Mouse (Mus musculus) frontal cortex, postnatal 25 days (tissue): ENCODE results near the gene Mipep.

Source experiments
- DNase-seq, 2 experiments: peaks; one replicate each; pipeline ENCODE4 v3.0.0; 2022; ENCODE audit warnings: low spot score in 2 of 2

The Mipep gene

DNA sequence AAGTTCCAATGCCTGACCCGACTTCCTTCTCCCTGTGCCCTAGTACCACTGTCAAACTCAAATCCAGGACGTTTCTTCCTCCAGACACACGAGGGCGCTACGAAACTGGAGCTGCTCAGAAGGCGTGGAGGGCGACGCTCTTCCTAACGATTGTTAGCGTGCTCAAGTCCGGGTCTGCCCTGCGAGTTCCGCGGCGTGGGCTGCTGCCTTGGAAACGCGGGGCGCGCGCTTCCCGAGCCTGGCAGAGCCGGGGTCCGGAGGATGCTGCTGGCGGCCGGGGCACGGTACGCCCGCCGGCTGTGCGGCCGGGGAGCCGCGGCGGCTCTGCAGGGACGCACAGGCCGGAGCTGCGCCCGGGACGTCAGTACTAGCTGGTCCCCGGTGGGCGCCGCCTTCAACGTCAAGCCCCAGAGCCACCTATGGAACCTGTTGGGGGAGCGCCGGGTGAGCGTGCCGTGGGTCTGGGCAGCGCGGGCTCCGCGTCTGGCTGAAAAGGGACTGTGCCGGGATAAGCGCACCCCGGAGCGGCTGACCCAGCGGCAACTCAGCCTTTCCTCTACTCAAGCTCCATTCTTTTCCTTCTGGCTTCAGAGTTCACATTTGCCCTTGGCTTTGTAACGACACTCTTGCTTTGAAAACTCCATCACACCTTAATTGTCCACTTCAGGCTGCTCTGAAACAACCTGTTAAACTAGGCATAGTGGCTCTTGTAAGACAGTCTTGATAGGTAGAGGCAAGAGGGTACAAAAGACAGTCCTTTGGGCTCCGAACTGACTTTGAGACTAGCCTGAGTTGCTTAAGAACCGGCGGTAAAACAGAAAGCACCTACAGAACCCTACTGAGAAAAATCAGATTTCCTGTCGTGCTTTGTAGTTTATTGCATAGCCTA lies at the start of gene Mipep:
Mipep (plus strand) TSS at position 147 of the 889 bp plus-strand sequence.
- DNase-seq = peak; percentile 71 to 84

GRCm38 (mm10) chr14:60735206-60735605 lies 49.2 kb upstream of the Mipep start:
- DNase-seq = no peak

DNA sequence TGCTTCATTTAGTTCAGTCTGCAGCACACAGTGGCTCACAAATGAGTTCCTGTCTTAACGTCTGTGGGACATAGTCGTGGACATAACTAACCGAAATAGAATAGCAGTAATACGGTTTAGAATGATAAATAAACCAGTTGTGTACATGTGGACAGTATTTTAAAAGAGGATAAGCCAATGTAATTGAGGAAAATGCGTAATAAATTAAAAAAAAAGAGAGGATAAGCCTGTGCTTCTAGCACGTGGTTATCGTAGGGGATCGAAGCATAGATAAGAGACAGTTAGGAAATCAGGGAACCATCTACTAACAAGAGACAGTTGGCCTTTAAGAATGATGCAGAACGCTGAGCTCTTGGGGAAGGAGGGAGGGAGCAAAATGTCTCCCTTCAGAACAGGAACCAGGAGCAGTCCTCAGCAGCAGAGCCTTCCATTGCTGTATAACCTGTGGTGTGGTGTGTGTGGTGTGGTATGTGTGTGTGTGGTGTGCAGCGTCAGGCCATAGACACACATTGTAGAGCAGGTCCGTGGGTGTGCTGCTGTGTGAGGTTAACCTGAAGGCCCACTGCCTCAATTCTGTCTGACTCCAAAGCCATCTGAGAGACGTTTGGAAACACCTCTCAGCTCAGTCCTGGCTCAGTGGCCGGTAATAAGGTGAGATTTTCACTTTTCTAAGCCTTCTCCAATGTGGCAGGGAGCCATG lies 48.4 kb upstream of the Mipep start:
- no peak for DNase-seq

GRCm38 (mm10) chr14:60736591-60737192 lies 47.7 kb upstream of the Mipep start:
- no peak for DNase-seq

DNA sequence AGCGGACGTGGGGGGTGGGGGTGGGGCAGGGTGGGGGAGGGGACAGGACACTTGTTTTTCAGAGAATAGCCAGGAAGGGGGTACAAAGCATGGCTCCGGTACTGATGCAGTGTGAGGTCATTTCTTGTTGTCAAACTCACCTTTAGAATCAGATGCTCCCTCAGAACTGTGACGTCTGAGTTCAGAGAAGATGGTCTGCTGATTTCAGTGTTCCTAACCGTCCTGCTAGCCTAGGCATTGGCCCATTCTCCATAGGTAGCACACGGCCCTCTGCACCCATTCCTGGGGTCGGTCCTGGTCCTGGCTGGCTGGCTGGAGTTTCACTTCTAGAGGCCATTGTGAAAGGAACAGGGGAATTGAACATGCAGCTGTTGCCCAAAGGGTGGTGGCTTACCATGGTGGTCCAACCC lies 47.2 kb upstream of the Mipep start:
- no peak for DNase-seq

DNA sequence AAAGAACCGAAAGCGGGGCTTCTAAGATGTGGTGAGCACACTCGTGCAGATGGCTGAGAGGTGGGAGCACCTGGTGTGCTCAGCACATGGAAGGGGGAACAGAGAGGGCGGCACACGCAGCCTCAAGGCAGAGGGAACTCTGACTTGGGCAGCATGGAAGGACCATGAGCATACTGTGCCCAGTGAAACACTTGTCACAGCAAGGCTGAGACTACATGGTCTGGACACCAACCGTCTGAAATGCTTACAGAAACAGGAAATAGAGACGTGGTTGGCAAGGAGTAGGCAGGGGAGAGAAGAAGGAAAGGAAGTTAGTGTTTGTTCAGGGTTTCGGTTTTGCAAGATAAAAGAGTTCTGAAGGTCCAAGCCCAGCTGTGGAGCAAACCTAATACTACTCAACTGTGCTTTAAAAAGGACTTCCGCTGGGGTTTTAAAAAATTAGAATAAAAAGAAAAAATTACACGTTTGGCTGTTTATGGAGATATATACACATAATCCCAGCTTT lies 45.9 kb upstream of the Mipep start:
- DNase-seq = no peak

- no peak for DNase-seq
Observed at GRCm38 (mm10) chr14:60739155-60739554, 45.2 kb upstream of the Mipep start.

GRCm38 (mm10) chr14:60739616-60740015 lies 44.8 kb upstream of the Mipep start:
- no peak for DNase-seq

DNA sequence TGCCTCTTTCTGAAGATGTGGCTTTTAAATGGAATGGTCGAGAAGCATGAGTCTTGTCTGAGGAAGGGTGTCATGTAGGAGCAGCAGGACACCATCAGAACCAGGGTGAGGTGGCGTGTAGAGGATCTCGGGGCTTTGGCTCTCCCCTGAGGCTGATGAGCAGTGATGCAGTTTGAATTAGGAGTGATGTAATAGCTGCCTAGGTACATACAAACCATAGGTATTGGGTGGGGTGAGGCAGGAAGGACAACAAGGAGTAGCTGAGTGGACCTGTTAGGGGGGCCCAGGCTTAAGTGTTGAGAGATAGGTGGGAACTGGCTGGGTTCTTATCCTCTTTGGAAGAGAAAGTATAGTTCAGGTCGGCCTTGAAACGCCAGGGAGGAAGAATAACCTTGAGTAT lies 43.9 kb upstream of the Mipep start:
- no peak for DNase-seq

DNA sequence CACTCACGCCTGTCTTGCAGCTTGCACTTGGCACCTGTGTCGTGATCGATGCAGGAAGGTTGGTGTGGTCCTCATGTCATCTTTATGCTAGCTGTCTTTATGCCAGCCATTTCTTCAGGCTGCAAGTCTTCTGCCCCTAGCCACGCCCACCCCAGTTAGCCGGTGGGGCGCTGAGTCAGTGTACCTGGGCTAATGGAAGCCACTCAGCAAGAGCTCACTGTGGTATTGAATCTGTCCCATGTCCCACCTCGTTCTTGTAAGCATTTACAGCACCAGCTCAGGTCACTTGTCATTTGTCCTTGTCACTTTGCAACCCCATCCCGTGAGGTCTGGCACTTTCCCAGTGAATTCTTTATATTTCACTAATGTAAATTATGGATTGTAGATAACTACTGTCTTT lies 43.3 kb upstream of the Mipep start:
- DNase-seq = no peak

GRCm38 (mm10) chr14:60741490-60741981 lies 42.8 kb upstream of the Mipep start:
- DNase-seq = no peak

- DNase-seq = no peak
Observed at GRCm38 (mm10) chr14:60743681-60744080, 40.7 kb upstream of the Mipep start.

GRCm38 (mm10) chr14:60745201-60745600 lies 39.2 kb upstream of the Mipep start:
- no peak for DNase-seq

DNA sequence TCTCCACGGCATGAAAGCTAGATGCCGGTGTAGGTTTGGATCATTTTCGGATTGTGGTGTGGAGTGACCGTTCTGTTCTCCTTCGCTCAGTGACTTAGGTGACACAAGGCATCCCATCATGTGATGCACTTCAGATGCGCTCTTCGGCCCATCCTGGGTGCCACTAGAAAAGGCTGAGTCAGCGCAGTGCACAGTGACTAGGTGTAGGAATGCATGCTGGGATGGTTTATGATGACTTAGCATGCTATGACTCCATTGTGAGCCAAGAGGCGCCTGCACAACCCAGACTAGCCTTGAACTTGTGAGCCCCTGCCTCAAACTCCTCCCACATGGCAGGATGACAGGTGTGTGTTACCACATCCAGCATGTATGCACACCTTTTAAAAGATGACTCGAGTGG lies 38.2 kb upstream of the Mipep start:
- no peak for DNase-seq

GRCm38 (mm10) chr14:60747154-60747870 lies 37.1 kb upstream of the Mipep start:
- DNase-seq = no peak

DNA sequence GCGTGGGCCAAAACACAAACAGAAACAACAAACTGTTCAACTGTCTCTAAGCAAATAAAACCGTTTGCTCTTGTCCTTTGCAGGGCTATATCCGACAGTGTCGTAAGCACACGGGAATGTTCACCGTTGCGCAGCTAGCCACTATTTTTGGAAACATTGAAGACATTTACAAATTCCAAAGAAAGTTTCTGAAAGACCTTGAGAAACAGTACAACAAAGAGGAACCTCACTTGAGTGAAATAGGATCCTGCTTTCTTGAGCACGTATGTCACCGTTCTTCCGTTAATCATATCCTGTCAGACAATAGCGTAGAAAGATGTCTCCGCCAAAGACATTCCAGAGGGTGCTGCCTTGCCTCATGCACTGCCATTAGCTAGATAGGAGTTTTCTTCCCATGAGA lies 34.5 kb upstream of the Mipep start:
- no peak for DNase-seq

DNA sequence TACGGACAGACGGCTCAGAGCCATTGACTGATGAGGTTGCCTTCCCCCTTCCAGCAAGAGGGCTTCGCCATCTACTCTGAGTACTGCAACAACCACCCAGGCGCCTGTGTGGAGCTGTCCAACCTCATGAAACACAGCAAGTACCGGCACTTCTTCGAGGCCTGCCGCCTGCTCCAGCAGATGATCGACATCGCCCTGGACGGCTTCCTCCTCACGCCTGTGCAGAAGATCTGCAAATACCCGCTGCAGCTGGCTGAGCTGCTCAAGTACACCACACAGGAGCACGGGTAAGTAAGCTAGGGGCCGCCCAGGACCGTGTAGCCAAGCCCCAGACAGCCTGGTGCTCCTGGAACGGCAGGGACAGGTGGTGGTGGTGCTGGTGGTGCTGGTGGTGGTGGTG lies 32.8 kb upstream of the Mipep start:
- no peak for DNase-seq

GRCm38 (mm10) chr14:60752892-60753800 lies 31.2 kb upstream of the Mipep start:
- no peak for DNase-seq

DNA sequence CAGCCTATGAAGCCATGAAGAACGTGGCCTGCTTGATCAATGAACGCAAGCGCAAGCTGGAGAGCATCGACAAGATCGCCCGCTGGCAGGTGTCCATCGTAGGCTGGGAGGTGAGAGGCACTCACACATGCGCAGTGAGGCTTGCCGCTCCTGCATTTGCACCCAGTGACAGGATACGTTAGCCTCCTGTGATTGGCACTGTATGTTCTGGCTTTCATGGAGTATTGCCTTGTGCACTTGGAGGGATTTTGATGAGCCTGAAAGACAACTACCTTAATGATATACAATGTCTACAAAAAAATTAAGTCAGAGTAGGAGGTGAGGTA lies 30.6 kb upstream of the Mipep start:
- DNase-seq = no peak

- DNase-seq = no peak
Observed at GRCm38 (mm10) chr14:60754656-60755055, 29.7 kb upstream of the Mipep start.

GRCm38 (mm10) chr14:60756271-60756670 lies 28.1 kb upstream of the Mipep start:
- no peak for DNase-seq
